Mouse (Mus musculus): ENCODE results near the gene Wdfy3. TPM values are rescaled to one million over a fixed set of nuclear protein-coding genes. Genes with fewer than 3 reads are reported as not detected.
"Not testable (repeated sequence)": the region's sequence is repeated elsewhere in the genome, so short reads cannot be mapped to it uniquely, and the experiment has no call there.

Wdfy3 gene
- total RNA-seq, 2 experiments from 2014 or later: 103 to 105 TPM

- intact Hi-C loops (cut with DNase I): no loop called here
- DNase-seq (ENCODE audit: extremely low spot score in 1 of 2, low spot score in 2 of 2): no peak
Measured at GRCm38 (mm10) chr5:101905624-101906023, 164.1 kb downstream of the Wdfy3 start.

- DNase-seq (ENCODE audit: extremely low spot score in 1 of 2, low spot score in 2 of 2); intact Hi-C loops (cut with DNase I): not testable (repeated sequence)
Measured at GRCm38 (mm10) chr5:101904841-101905240, 164.9 kb downstream of the Wdfy3 start.

DNA sequence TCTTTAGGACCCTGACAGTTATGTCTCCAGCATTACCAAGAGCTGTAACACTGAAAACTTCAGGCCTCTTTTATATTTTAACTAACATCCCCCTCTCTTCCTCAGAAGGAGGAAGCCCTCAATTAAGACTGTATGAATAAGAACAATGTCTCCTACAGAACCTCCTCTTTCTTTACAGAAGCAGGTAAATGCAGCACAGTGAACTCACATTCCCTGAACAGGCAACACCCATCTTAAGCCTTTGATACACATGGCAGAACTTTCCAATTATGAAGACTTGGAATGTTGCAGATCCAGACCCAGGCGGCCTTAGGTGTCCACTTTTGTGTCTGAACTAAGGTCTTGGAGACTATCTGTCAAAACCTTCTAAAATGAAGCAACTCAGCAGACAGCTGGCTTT lies 167.0 kb downstream of the Wdfy3 start:
- intact Hi-C loops (cut with DNase I): no loop called here
- DNase-seq (ENCODE audit: extremely low spot score in 1 of 2, low spot score in 2 of 2): no peak

GRCm38 (mm10) chr5:101899981-101900380 lies 169.7 kb downstream of the Wdfy3 start:
- intact Hi-C loops (cut with DNase I): no loop called here
- no peak for DNase-seq (ENCODE audit: extremely low spot score in 1 of 2, low spot score in 2 of 2)

- no peak for DNase-seq (ENCODE audit: extremely low spot score in 1 of 2, low spot score in 2 of 2)
- intact Hi-C loops (cut with DNase I): no loop called here
Measured at GRCm38 (mm10) chr5:101896784-101897183, 172.9 kb downstream of the Wdfy3 start.

DNA sequence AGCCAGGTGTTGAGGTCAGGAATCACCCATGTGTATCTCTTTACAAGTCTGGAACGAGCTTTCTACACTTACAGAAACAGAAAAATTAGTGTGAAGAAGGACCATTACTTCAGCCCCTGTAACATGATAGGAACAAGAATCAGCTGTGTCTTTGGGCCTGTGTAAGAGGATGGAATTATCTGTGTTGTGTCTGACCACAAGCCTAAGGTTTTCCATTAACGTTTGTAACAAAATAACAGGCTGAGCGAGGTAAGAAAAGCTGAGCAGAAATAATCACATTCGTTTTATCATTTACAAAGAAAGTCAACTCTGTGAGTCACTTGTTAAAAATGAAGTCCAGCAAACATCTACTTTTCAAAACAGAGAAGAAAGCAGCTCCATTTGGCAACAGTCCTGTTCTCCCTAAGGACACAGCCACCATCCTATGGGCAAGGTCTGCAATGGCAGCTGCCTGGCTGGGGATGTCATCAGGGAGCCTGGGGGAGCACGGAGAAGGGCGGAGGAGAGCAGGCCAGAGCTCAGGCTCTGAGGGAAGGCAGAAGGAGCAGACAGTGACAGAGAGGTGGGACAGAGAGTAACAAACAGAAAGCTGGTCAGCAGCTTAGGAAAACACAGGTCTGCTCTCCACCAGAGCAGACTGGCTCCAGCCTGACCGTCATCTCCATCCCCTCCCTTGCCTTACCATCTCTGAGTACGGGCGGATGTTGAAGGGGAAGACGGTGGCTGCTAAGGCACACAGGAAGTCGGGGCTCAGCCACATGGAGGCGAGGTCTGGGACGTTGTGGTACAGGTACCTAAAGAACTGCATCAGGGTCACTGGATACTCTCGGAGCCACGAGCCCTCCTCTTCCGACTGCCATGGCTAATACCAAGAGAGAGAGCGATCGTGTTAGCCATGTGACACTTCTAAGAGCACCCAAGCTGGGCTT lies 173.7 kb downstream of the Wdfy3 start:
- no peak for DNase-seq (ENCODE audit: extremely low spot score in 1 of 2, low spot score in 2 of 2)

DNA sequence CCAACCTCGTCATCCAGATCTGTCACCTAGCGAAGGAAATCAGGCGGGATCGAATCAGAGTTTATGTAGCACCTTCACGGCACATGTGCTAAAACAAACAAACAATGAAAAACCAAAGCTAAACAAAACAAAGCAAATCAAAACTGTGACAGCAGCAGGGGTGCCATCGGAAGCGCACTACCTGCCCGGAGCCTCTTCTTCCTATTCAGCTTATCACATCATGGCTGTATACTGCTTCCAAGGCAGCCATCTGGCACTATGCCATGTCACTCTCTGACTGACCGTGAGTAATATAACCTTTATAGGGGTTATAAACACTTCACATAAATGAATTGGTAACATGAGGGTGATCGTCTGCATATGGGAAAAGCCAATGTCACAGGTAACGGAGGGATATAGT lies 174.6 kb downstream of the Wdfy3 start:
- intact Hi-C loops (cut with DNase I): no loop called here
- DNase-seq (ENCODE audit: extremely low spot score in 1 of 2, low spot score in 2 of 2): no peak

More for the DNA sequence above, 173.7 kb downstream of the Wdfy3 start:
- intact Hi-C loops (cut with DNase I): no loop called here

DNA sequence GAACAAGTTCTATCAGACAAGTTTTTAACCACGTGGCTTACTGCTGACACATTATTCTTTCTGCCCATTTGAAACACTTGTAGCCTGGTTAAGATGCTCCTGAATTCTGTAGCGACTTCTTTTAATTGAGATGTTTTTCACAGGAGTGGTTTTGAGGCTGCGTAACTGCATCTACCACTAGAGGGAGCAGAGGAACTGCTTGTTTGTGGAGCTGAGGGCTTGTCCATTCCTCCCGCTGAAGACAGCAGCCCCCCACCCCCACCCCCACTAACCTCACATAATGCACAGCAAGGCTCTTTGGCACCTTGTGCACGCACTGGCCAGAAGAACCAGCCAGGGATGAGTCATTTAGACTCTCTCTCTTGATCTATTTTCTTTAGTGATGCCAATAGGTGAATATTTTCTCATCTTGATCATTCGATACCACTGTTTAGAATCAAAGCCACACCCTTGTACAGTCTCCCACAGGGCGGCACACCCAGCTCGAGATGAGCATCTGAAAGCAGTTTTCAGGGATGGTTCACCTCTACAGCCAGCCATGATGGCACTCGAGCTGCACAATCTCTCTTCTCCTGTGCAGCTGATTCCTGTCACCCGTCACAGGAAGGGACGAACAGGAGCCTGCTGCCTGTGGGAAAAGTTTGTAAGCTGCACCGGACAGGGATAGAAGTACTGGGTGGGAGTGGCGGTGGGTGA lies 175.8 kb downstream of the Wdfy3 start:
- intact Hi-C loops (cut with DNase I): loop anchor here (2.0 kb wide), 1 partner anchor 177 kb away; no protein-coding TSS in a partner anchor
- peak; percentile 39 to 40 for DNase-seq (ENCODE audit: extremely low spot score in 1 of 2, low spot score in 2 of 2)

DNA sequence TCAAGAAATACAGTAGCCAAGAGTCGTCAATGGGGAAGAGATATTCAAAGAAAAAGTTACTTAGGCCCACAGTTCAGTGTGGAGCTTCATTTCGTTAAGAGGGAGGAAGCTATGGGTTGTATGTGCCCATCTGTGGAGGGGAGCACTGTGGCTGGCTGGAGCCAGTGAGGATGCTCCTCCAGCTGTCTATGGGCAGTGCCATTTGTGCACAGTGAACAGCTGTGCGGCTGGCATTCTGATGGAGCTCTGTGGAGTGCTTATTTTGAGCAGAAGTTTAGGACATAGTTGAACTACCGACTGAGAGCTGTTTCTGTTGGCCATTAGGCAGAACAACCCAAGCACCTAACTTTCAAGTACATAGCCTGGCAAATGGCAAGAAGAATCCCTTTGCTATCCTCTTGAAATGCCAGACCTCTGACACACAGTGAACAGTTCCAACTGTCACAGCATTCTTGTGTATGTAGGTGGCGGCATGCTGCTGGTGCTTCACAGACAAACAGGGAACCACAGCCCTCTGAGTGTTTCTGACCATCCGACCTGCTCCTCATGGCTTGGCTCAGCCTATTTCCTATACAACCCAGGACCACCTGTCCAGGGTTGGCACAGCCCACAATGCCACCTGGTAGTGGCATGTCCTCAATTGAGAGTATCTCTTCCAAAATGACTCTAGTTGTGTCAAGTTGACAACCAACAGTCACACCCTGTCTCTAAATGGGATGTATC lies 177.9 kb downstream of the Wdfy3 start:
- intact Hi-C loops (cut with DNase I): loop anchor here (2.0 kb wide), 1 partner anchor 179 kb away; no protein-coding TSS in a partner anchor
- DNase-seq (ENCODE audit: extremely low spot score in 1 of 2, low spot score in 2 of 2): no peak

DNA sequence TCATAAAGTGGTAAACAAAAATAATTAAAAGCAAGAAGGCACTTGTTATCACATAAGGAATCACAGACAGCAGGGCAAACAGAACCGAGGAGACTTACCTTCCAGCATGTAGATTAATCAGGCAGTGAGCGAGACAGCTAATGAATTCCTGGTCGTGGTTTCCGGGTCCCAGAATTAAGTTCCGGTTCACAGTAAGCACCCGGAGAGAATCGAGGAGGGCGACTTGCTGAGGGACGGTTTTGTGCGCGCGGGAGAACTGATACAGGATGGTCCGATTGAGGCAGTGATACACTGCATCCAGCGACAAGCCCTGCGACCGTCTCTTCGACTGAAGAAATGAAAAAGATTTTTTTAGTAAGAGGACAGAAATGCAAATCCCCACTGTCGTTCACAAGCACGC lies 181.7 kb downstream of the Wdfy3 start:
- intact Hi-C loops (cut with DNase I): no loop called here
- DNase-seq (ENCODE audit: extremely low spot score in 1 of 2, low spot score in 2 of 2): no peak

DNA sequence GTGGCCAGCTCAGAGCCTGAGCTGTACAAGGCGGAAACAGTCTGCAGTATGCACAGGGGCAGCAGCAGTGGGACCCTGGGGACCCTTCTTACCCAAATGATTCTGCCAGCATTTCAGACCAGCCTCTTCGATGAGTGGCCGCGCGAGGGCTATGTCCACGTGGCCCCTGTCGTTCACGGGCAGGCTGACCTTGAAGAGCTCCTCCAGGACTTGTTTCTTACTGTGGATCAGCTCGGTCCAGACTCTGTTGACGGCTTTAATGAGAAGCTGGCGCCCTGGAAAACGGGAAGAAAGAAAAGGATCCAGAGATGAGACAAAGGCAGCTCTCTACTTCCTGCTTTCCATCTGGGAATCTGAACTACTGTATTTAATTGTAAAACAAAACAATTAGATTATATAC lies 184.7 kb downstream of the Wdfy3 start:
- intact Hi-C loops (cut with DNase I): no loop called here
- no peak for DNase-seq (ENCODE audit: extremely low spot score in 1 of 2, low spot score in 2 of 2)

DNA sequence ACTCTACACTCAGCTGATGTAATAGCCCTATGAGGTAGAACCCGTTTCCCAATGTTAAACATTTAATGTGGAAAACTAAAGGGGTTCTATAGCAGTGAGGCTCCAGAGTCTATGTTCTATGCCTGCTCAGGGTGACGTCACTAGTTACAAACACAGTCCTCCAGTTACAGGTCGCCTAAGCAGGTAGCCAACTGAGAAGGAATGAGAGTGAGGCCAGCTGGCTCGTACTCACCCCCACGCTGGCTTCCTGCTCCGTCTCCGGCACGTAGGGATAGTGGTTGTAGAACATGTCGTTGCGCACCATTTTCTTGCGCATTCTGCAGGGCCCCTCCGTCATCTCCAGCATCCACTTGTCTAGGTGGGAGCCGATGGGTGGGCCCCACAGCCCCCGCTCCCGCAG lies 187.5 kb downstream of the Wdfy3 start:
- intact Hi-C loops (cut with DNase I): no loop called here
- no peak for DNase-seq (ENCODE audit: extremely low spot score in 1 of 2, low spot score in 2 of 2)

DNA sequence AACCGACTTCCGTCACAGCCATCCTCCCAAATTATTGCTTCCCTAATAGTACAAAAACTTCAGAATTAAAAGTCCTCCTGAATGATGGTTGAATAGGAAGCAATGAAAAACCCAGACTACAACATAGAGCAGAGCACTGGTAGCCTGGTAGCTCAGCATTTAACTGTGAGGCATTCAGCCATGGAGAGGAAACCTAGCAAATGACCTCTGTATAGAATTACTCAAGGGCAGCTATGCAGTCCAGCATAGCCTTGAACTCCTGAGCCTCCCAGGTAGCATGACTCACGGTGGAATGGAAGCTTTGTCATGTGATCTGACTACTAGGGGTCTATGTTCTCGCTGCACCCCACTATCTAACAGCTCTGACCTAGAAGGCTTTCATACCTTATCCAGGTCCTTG lies 189.8 kb downstream of the Wdfy3 start:
- intact Hi-C loops (cut with DNase I): no loop called here
- no peak for DNase-seq (ENCODE audit: extremely low spot score in 1 of 2, low spot score in 2 of 2)

DNA sequence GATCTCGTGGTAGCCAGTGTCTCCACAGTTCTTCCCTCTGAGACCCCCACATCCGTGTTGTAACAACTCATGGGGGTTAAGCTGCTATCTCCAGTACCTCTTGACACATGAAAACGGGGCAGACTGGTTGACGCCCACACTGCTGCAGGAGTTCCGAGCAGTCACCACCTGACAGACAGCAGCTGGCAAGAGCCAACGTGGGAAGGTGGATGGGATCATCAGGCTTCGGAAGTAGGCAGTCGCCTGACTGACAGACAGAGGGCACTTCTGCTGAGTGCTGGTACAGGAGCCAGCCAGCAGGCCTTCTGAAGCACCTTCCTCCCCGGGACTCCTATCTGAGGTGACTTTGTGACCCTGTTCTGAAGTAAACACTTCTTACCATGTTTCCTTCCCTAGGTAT lies 191.3 kb downstream of the Wdfy3 start:
- intact Hi-C loops (cut with DNase I): no loop called here

DNA sequence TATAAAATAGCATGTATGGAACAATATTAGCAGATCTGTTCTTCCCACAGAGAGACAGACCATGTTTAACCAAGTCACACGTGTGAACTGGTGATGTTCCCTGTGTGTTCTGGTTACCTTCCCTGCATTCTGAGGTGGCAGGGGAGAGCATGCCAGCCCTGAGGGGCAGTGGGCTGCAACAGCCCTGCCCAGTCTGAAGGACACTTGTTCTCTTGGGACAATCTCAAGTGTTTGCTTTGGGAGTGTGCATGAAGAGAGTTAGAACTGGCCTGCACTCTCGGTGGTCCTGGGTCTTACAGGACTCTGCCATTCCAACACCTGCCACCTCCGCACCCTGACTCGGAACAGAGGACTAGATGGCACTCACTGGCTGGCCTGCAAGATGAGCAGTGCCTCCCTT lies 193.5 kb downstream of the Wdfy3 start:
- intact Hi-C loops (cut with DNase I): no loop called here
- DNase-seq (ENCODE audit: extremely low spot score in 1 of 2, low spot score in 2 of 2): no peak

More for the DNA sequence above, 191.3 kb downstream of the Wdfy3 start:
- no peak for DNase-seq (ENCODE audit: extremely low spot score in 1 of 2, low spot score in 2 of 2)

DNA sequence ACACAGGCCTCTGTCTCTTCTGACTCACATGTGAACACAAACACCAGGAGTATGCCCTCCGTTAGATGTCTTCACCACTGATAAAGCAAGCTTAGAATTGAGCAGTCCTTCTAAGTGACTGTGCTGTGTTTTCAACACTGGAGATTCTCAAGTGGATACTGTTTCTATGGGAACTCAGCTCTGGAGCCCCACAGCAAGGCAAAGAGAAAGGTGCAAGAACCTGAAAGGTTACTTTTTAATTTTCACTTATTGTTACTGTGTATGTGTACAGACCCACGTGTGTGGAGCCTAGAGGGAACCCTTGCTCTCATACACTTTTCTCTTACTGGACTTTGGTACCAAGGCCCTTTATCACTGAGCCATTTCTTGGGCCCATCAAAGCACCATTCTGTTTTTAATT lies 203.0 kb downstream of the Wdfy3 start:
- intact Hi-C loops (cut with DNase I): no loop called here
- no peak for DNase-seq (ENCODE audit: extremely low spot score in 1 of 2, low spot score in 2 of 2)

GRCm38 (mm10) chr5:101863946-101864345 lies 205.8 kb downstream of the Wdfy3 start:
- DNase-seq (ENCODE audit: extremely low spot score in 1 of 2, low spot score in 2 of 2): no peak
- intact Hi-C loops (cut with DNase I): no loop called here

DNA sequence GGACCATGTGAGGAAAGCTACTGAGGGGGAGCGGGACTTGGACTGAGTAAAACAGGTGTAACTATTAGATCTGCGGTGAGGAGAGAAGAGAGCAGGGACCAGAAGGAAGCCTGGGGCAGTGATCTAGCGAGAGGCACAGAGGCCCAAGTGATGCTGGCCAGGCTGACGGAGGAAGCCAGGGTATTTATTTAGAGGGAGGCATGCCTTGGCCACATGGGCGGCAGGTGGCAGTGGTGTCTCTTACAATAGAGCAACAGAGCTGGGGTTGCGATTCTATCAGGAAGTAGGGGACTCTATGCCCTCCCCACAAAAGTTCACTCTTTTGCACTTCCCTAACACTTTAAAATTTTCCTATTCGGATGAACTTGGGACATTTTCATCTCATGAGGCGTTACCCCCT lies 207.1 kb downstream of the Wdfy3 start:
- DNase-seq (ENCODE audit: extremely low spot score in 1 of 2, low spot score in 2 of 2): peak in 1 of 2 experiments; percentile 16
- intact Hi-C loops (cut with DNase I): no loop called here

DNA sequence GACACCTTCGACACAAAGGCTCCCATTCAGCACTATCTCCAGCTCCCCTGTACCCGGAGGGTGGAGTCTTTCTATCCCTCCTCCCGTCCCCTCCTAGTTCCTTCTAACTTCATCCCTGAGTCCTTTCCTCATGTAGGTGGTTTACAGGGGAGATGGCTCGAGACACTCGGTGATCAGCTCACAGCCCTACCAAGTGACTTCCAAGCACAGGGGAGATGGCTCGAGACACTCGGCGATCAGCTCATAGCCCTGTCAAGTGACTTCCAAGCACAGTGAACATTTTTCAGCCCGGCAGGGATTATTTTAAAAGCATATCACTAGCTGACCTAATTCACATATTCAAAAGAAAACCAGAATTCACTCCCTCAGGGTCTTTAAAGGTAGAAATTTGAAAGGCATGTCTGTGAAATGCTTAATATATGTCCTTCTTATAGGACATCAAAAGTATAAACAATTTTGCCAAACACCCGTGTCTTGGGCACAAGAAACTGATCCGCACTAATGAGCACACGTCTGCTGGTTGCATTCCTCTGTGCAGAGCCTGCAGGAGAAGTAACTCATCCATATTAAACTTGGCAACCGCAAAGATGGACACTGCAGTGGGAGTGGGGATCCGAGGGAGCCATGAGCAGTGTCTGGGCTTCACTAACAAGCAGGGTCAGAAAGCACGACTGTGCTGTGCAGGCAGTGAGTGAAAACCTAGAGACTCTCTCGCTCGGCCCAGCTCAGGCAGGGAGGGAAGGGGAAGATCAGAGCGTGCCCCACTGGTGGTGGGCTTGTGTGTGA lies 207.7 kb downstream of the Wdfy3 start:
- intact Hi-C loops (cut with DNase I): no loop called here
- DNase-seq (ENCODE audit: extremely low spot score in 1 of 2, low spot score in 2 of 2): peak in 1 of 2 experiments; percentile 7

Data from left cerebral cortex, postnatal 10 days (tissue).